Mouse (Mus musculus): ENCODE data around the gene Ddx39. TPM values are rescaled to one million over a fixed set of nuclear protein-coding genes. Genes with fewer than 3 reads are reported as not detected.

The Ddx39 gene
- polyA plus RNA-seq, 1 experiment from 2014 or later: 128 TPM

- Histone ChIP-seq H3K27me3 (replicated peaks) (no peaks in the 10 kb centered on the region), H3K9me3 (replicated peaks) (no peaks in the 10 kb centered on the region), H3K36me3 (no peaks in the 10 kb centered on the region), H3K4me2 (no peak overlapping the region; the same call in 1 of the 2 replicates), H3K4me1 (replicated peaks) (peaks cover 21% of the 10 kb centered on the region), H3K9ac (no peak overlapping the region), H3K4me3 (no peak overlapping the region), H3K27ac (ENCODE audit: poor library complexity, severe bottlenecking) (peak overlapping the region; percentile 88; the same call in 1 of the 2 replicates)
- ATAC-seq (ENCODE audit: insufficient number of reproducible peaks, low FRiP score): no peak
- WGBS: 84% methylated on average over 9 of the region's 9 CpGs
Measured at GRCm38 (mm10) chr8:83749265-83749664, 34.3 kb downstream of the Ddx39 start.

GRCm38 (mm10) chr8:83754149-83754548 lies 39.2 kb downstream of the Ddx39 start:
- no peak for ATAC-seq (ENCODE audit: insufficient number of reproducible peaks, low FRiP score)
- Histone ChIP-seq H3K27me3 (replicated peaks) (no peaks in the 10 kb centered on the region), H3K27ac (ENCODE audit: poor library complexity, severe bottlenecking) (no peak overlapping the region), H3K4me2 (no peak overlapping the region), H3K9me3 (replicated peaks) (no peaks in the 10 kb centered on the region), H3K4me1 (replicated peaks) (peaks cover 3% of the 10 kb centered on the region), H3K36me3 (no peaks in the 10 kb centered on the region), H3K4me3 (no peak overlapping the region), H3K9ac (no peak overlapping the region)
- 55% methylated on average over 2 of the region's 3 CpGs for WGBS

DNA sequence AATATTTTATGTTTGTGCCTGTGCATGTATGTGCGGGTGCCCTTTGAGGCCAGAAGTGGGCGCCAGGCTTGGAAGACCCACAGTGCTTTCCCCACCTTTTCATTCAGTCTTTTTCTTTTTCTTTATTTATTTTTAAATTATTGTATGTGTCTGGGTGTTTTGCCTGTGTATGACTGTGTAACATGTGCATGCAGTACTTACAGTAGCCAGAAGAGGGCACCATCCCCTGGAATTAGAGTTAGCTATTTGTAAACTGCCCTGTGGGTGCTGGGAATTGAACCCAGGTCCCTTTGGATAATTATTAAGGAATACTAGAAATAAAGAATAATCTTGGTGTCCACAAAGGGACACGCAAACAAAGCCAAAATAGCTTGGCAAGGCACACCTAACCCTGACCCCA lies 41.3 kb downstream of the Ddx39 start:
- ATAC-seq (ENCODE audit: insufficient number of reproducible peaks, low FRiP score): no peak
- 92% methylated on average over 3 of the region's 3 CpGs for WGBS
- H3K27ac ChIP-seq (ENCODE audit: poor library complexity, severe bottlenecking): no peak overlapping the region
- H3K27me3 ChIP-seq (replicated peaks): no peaks in the 10 kb centered on the region
- no peaks in the 10 kb centered on the region for H3K9me3 ChIP-seq (replicated peaks)
- H3K4me1 ChIP-seq (replicated peaks): no peaks in the 10 kb centered on the region
- H3K4me3 ChIP-seq: no peak overlapping the region
- no peak overlapping the region for H3K4me2 ChIP-seq
- H3K36me3 ChIP-seq: no peaks in the 10 kb centered on the region
- H3K9ac ChIP-seq: no peak overlapping the region

- Histone ChIP-seq H3K4me3 (no peak overlapping the region), H3K36me3 (no peaks in the 10 kb centered on the region), H3K4me2 (no peak overlapping the region), H3K9ac (no peak overlapping the region), H3K27me3 (replicated peaks) (no peaks in the 10 kb centered on the region), H3K27ac (ENCODE audit: poor library complexity, severe bottlenecking) (no peak overlapping the region), H3K9me3 (replicated peaks) (no peaks in the 10 kb centered on the region), H3K4me1 (replicated peaks) (no peaks in the 10 kb centered on the region)
- 64% methylated on average over 6 of the region's 6 CpGs for WGBS
- ATAC-seq (ENCODE audit: insufficient number of reproducible peaks, low FRiP score): no peak
Measured at GRCm38 (mm10) chr8:83757084-83757607, 42.2 kb downstream of the Ddx39 start.

DNA sequence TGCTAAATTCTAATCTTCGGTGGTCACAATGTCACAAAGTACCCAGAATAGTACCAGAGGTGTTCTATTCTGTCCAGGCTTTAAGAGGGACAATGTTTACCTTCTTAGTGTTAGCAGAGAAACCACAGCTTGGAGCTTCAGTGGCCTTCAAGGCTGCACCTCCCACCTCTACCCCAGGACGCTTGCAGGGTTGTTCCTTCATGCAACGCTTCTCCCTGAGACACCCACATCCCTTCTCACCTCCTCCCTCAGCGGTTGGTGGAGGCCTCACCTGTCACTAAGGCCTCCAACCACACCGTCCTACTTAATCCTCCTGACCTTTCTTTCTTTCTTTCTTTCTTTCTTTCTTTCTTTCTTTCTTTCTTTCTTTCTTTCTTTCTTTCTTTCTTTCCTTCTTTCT lies 43.3 kb downstream of the Ddx39 start:
- 42% methylated on average over 5 of the region's 5 CpGs for WGBS
- H3K36me3 ChIP-seq: no peaks in the 10 kb centered on the region

DNA sequence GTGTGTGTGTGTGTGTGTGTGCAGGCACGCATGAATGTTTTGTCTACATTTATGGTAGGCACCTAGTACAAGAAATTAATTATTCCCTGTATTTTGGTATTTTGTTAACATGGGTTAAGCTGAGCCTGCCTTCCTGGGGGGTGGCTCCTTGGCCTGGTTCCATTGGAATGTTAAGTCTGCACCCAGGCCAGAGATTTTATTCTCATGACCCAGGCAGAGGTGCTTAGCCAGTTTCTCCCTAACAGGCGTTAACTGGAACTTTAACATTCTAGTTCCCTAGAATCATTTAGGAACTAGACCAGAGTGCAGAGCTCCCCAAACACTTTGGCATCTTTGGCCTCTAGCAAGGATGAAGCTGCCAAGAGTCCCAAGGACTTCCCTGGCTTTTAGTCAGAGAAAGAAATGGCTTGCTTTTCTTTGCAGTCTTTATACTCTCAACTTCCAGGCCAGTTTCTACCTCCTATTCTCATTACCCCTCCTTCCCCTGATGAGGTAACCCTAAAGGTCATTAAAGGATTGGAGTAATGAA lies 44.3 kb downstream of the Ddx39 start:
- Histone ChIP-seq H3K9ac (no peak overlapping the region), H3K4me2 (no peak overlapping the region), H3K36me3 (no peaks in the 10 kb centered on the region), H3K27ac (ENCODE audit: poor library complexity, severe bottlenecking) (no peak overlapping the region), H3K4me3 (no peak overlapping the region), H3K9me3 (replicated peaks) (no peaks in the 10 kb centered on the region), H3K27me3 (replicated peaks) (no peaks in the 10 kb centered on the region), H3K4me1 (replicated peaks) (no peaks in the 10 kb centered on the region)
- 69% methylated on average over 2 of the region's 2 CpGs for WGBS
- ATAC-seq (ENCODE audit: insufficient number of reproducible peaks, low FRiP score): no peak

More for the DNA sequence above, 43.3 kb downstream of the Ddx39 start:
- no peak overlapping the region for H3K27ac ChIP-seq (ENCODE audit: poor library complexity, severe bottlenecking)
- no peak overlapping the region for H3K4me3 ChIP-seq
- no peak for ATAC-seq (ENCODE audit: insufficient number of reproducible peaks, low FRiP score)
- no peaks in the 10 kb centered on the region for H3K4me1 ChIP-seq (replicated peaks)
- H3K4me2 ChIP-seq: no peak overlapping the region
- H3K9ac ChIP-seq: no peak overlapping the region
- no peaks in the 10 kb centered on the region for H3K27me3 ChIP-seq (replicated peaks)
- H3K9me3 ChIP-seq (replicated peaks): no peaks in the 10 kb centered on the region

- Histone ChIP-seq H3K9me3 (replicated peaks) (no peaks in the 10 kb centered on the region; the same call in 1 of the 2 replicates), H3K4me2 (no peak overlapping the region), H3K9ac (no peak overlapping the region), H3K4me3 (no peak overlapping the region), H3K27me3 (replicated peaks) (no peaks in the 10 kb centered on the region), H3K27ac (ENCODE audit: poor library complexity, severe bottlenecking) (no peak overlapping the region), H3K36me3 (no peaks in the 10 kb centered on the region), H3K4me1 (replicated peaks) (no peaks in the 10 kb centered on the region)
- WGBS: 87% methylated on average over 8 of the region's 8 CpGs
- ATAC-seq (ENCODE audit: insufficient number of reproducible peaks, low FRiP score): no peak
Measured at GRCm38 (mm10) chr8:83764116-83764515, 49.1 kb downstream of the Ddx39 start.

- 79% methylated on average over 2 of the region's 2 CpGs for WGBS
Measured at GRCm38 (mm10) chr8:83764717-83765116, 49.7 kb downstream of the Ddx39 start.

GRCm38 (mm10) chr8:83765663-83766062 lies 50.7 kb downstream of the Ddx39 start:
- no peaks in the 10 kb centered on the region for H3K27me3 ChIP-seq (replicated peaks)
- no peaks in the 10 kb centered on the region for H3K36me3 ChIP-seq
- ATAC-seq (ENCODE audit: insufficient number of reproducible peaks, low FRiP score): no peak
- no peak overlapping the region for H3K4me2 ChIP-seq
- H3K9me3 ChIP-seq (replicated peaks): no peaks in the 10 kb centered on the region; the same call in 1 of the 2 replicates
- H3K27ac ChIP-seq (ENCODE audit: poor library complexity, severe bottlenecking): no peak overlapping the region
- no peak overlapping the region for H3K4me3 ChIP-seq
- H3K9ac ChIP-seq: no peak overlapping the region
- H3K4me1 ChIP-seq (replicated peaks): no peaks in the 10 kb centered on the region

More at GRCm38 (mm10) chr8:83764717-83765116, 49.7 kb downstream of the Ddx39 start:
- Histone ChIP-seq H3K4me3 (no peak overlapping the region), H3K36me3 (no peaks in the 10 kb centered on the region), H3K9me3 (replicated peaks) (no peaks in the 10 kb centered on the region; the same call in 1 of the 2 replicates), H3K27me3 (replicated peaks) (no peaks in the 10 kb centered on the region), H3K9ac (no peak overlapping the region), H3K4me1 (replicated peaks) (no peaks in the 10 kb centered on the region), H3K4me2 (no peak overlapping the region), H3K27ac (ENCODE audit: poor library complexity, severe bottlenecking) (no peak overlapping the region)
- ATAC-seq (ENCODE audit: insufficient number of reproducible peaks, low FRiP score): no peak

- WGBS: 78% methylated on average over 4 of the region's 4 CpGs
- Histone ChIP-seq H3K9me3 (replicated peaks) (no peaks in the 10 kb centered on the region; the same call in 1 of the 2 replicates), H3K4me1 (replicated peaks) (peaks cover 4% of the 10 kb centered on the region), H3K9ac (no peak overlapping the region), H3K4me3 (no peak overlapping the region), H3K36me3 (no peaks in the 10 kb centered on the region), H3K27ac (ENCODE audit: poor library complexity, severe bottlenecking) (no peak overlapping the region), H3K4me2 (no peak overlapping the region), H3K27me3 (replicated peaks) (no peaks in the 10 kb centered on the region)
- ATAC-seq (ENCODE audit: insufficient number of reproducible peaks, low FRiP score): no peak
Measured at GRCm38 (mm10) chr8:83767442-83767841, 52.5 kb downstream of the Ddx39 start.

GRCm38 (mm10) chr8:83768526-83768925 lies 53.5 kb downstream of the Ddx39 start:
- Histone ChIP-seq H3K36me3 (no peaks in the 10 kb centered on the region), H3K9me3 (replicated peaks) (no peaks in the 10 kb centered on the region; the same call in 1 of the 2 replicates), H3K4me3 (no peak overlapping the region), H3K4me2 (no peak overlapping the region), H3K27ac (ENCODE audit: poor library complexity, severe bottlenecking) (no peak overlapping the region), H3K27me3 (replicated peaks) (no peaks in the 10 kb centered on the region), H3K4me1 (replicated peaks) (peaks cover 14% of the 10 kb centered on the region), H3K9ac (no peak overlapping the region)
- 32% methylated on average over 5 of the region's 5 CpGs for WGBS
- ATAC-seq (ENCODE audit: insufficient number of reproducible peaks, low FRiP score): no peak

DNA sequence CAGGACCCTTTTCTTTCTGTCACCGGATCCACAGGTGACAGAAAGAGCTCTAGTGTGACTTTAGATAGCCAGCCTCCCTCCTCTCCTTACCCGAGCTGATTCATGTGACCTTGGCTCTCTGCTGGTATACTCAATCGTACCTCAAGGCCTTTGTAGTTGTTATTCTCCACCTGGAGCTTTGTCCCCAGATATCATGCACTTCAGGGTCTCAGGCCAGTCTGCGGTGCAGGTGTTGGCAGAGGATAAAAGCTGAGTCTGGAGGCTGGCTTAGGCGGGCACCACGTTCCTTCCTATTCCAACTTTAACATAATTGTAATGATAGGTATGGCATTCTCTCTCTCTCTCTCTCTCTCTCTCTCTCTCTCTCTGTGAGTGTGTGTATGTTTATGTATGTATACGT lies 54.7 kb downstream of the Ddx39 start:
- ATAC-seq (ENCODE audit: insufficient number of reproducible peaks, low FRiP score): no peak
- 70% methylated on average over 7 of the region's 7 CpGs for WGBS
- H3K4me1 ChIP-seq (replicated peaks): peaks cover 14% of the 10 kb centered on the region
- no peak overlapping the region for H3K9ac ChIP-seq
- H3K36me3 ChIP-seq: no peaks in the 10 kb centered on the region
- H3K27me3 ChIP-seq (replicated peaks): no peaks in the 10 kb centered on the region
- H3K9me3 ChIP-seq (replicated peaks): no peaks in the 10 kb centered on the region; the same call in 1 of the 2 replicates
- no peak overlapping the region for H3K4me3 ChIP-seq
- no peak overlapping the region for H3K4me2 ChIP-seq
- no peak overlapping the region for H3K27ac ChIP-seq (ENCODE audit: poor library complexity, severe bottlenecking)

Data from heart, embryonic 12.5 days (tissue).